Mouse (Mus musculus): ENCODE results near the gene Tfdp1.

The Tfdp1 gene

DNA sequence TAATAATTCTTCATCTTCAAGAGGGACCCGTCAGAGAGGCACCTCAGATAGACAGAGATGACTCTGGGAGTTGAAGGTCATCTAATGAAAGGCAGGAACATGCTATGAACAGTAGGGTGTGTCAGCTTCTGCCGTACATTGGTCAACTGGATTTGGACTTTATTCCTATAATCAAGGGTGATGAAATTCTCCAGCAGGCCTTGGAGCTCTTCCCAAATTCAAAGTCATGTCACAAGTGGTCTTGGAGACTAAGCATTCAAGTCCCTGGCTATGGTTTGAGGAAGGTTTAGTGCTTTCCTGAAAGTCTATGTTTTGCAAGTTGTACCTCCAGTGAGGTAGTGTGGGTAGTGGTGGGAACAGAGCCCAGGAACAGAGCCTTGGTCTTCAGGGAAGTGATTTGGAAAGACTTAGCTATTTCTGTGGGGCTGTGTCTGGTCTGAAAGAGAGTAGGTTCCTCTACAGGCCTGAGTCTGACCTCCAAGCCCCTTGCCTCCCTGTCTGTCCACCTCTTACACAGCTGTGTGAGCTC, 80.6 kb downstream of the Tfdp1 start:
- no peak for DNase-seq (ENCODE audit: low spot score in 2 of 2)

DNA sequence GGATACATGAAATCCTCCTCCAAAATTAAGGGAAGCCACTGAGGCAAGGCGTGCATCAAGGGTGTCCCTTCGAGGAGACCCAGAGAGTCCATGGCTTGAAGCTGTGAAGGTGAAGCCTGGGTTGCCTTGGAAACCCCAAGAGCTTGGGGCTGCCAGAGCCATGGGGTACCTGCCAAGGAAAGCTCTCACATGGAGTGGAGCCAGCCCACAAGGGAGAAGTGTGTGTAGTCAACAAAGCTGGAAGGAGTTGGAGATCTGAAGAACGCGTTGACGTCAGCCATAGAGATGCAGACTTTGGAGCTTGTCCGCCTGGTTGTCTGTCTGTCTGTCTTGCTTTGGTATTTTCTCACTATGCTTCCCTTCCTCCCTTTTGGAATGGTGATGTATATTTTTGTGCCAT, 82.4 kb downstream of the Tfdp1 start:
- DNase-seq (ENCODE audit: low spot score in 2 of 2) = no peak

DNA sequence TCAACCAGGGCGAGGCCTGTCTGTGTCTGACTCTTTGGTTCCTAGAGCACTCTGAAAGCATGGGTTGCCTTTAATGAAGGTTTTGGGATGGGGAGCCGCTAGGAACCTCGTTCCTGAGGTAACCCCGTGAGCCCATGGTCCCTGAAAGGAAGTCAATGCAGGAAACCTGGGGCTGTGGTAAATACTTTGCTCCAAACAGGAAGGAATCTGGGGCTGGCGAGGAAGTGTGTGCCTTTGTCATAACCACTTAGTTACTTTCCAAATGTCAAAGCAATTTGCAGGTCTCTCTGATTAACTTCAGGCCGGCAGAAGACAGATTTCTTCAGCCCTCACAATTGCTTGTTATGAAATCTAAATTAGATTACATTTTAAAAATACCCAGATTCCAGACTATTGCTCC, 88.8 kb downstream of the Tfdp1 start:
- DNase-seq (ENCODE audit: low spot score in 2 of 2) = no peak
